Mouse (Mus musculus) gastrocnemius, postnatal 36 days (tissue): ENCODE data around the gene Sec61b. TPM values are rescaled to one million over a fixed set of nuclear protein-coding genes. Genes with fewer than 3 reads are reported as not detected.

Experiments
- DNase-seq, 2 experiments: peaks; one replicate each; pipeline ENCODE4 v3.0.0; 2022
- intact Hi-C: fragments of 180-260 bp; cut with DNase I; formaldehyde crosslinking; loops from one replicate; pipeline ENCODE4 v1.15.1; 2025
- total RNA-seq, 2 experiments: library from RNA; stranded (reverse); gene quantifications; 2 replicates each; pipeline ENCODE4 v1.2.3; 2021

The Sec61b gene
- total RNA-seq, 2 experiments from 2014 or later: 41.6 to 55.7 TPM

DNA sequence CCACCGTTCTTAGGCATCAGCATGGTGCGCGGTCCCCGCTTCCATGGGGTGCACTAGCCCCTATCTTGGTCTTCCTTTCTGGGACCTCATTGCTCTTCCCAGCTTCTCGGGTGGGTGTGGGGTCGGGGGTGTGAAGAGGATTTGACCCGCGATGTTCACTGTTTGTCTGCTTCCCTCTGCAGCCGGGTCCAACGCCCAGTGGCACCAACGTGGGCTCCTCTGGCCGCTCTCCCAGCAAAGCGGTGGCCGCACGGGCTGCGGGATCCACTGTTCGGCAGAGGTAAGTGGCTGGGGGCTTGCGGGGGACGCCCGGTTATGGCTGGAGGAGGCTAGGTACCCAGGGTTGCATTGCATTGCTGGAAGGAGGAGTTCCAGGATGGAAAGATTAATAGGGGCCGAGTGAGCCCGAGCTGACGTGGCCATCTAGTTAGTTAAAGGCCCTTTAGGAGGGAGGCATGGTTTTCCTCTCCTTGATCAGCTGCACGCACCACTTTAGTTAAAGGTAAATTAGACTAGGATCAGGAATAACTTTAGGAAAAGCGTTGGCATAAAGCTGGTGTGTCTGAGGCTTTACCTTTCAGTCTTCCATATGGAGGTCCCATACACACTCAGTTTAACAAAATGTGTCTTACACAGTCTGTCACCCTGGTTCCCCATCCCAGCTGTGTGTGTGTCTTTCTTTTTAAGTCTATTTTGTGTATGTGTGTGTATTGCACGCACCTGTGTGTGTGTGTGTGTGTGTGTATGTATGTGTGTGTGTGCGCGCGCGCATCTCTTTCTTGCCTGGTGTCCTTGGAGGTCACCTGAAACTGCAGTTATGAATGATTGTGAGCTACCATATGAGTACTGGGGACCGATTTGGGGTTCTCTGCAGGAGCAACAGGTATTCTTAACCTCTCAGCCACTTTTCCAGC lies 529 bp downstream of the Sec61b start:
- intact Hi-C loops: loop anchor here (5.0 to 10.0 kb wide), 2 partner anchors 38 to 570 kb away; partner anchors contain the start of gene Nr4a3
- DNase-seq: no peak

DNA sequence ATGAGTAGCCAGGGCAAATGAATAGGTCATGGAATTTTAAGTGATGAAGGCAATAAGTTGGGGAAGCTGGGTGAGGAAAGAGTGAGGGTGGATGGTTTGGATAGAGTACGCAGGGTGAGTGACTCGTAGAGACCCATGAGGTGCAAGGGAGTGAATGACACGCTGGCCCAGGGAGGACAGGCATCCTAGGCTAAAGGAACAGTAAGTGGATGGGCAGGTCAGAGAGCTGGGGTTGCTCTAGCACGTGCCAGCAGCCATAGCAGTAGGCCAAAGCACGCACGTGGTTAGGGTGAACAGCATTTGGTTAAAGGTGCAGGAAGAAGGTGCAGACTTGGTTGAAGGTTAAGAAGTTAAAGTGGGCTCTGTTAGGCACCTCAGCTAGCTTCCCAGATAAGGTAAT lies 3.1 kb downstream of the Sec61b start:
- intact Hi-C loops: loop anchor here (10.0 kb wide), 1 partner anchor 567 kb away; the partner anchor contains the start of gene Nr4a3
- no peak for DNase-seq

DNA sequence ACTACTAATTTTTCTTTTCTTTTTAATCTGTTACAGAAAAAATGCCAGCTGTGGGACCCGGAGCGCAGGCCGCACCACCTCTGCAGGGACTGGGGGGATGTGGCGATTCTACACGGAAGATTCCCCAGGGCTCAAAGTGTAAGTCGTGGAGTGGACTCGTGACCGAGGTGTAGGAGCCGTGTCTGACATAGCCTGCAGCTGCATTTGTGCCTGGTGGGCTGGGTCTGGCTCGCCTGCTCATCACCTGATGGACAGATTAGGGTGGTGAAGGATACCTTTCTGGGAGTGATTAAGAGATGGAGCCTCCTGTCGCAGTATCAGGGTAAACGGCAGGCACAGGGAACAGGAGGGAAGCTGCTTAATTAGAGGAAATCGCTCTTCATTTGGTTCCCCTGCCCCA lies 5.6 kb downstream of the Sec61b start:
- no peak for DNase-seq
- intact Hi-C loops: loop anchor here (2.0 kb wide), 1 partner anchor 15 kb away; no protein-coding TSS in a partner anchor

DNA sequence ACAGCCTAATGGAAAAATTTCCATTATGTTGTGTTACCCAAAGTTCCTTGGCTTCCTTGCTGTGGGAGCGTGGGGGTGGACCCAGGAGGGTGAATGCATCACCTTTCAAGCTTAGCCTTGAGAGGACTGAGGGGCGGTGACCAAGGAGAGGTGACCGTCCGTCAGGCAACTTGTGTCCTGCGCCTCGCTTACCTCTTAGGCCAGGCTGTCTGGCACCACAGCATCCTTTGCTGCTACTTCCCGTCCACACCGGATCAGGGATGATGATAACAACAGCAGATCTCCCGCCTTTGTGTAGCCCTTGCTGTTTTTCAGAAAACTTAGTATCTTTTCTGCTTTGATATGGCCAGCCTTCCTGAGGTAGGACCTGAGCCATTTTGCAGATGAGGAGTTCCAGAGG lies 6.1 kb downstream of the Sec61b start:
- DNase-seq: no peak
- intact Hi-C loops: loop anchor here (2.0 kb wide), 1 partner anchor 14 kb away; no protein-coding TSS in a partner anchor

DNA sequence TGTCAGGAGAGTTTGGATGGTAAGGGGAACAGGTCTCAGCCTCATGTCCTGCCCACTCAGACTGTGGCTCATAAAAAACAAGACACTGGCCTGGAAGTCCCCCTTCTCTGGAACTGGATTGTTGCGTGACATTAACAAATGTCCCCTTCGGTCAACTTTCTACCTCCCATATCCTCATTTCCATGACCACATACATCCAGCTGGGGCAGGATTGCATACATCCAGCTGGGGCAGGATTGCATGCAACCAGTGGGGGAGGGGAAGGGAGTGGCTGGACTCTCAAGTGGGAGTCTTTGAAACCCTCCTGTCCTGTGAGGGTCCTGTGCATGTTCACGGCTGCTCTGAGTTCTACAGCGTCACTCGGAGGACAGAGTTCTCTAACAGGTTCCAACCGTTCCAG lies 16.8 kb downstream of the Sec61b start:
- DNase-seq: no peak
- intact Hi-C loops: no loop called here

DNA sequence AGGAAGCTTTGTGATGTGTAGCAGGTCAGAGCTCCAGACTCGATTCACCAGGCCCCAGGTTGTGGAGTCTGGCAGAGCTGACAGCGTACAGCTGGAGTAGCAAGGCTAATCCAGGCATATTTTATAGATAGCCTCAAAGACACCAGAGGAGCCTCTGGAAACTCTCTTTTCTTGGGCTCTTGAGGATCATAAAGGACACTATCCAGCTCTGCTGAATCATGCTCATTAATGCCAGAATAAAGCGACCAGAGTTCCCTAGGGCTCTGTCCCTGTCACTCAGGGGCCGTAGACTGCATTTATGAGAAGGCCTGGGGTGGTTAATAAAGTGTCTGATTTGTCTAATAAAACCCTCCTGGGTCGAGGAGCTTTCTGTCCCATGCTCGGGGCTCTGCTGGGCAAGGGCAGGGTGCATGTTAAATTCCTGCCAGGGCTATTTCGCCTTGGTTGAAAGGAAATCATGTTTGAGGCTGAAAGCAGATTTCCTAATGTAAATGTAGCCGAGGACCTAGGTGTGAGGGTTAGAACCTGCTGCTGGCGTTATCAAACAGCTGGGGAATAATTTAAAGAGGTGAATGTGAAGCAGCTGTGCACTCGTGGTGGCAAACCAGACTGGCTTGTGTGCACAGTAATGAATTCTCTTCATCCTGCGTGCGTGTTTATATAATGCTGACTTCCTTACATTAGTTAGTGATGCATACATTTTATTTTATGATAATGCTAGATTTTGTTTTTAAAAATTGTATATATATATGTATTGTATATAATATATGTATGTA lies 18.0 kb downstream of the Sec61b start:
- DNase-seq: no peak
- intact Hi-C loops: no loop called here

DNA sequence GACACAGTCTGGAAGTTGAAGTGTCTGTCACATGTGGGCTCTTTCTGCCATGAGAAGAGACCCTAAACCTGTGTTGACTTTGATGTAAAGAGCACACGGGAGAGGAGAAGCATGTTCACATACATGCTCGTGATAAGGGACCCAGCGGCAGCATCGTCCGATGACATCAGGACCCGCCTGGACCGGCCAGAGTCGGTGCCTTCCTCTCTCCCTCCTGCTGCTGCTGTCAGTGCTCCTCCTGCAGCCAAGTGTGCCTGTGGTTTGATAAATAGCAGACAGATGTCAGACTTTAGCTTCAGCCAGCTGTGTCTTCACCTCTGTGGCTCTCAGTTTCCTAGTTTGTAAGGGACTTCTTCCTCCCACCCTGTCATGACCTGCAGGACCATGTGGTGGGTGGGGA lies 19.0 kb downstream of the Sec61b start:
- no peak for DNase-seq
- intact Hi-C loops: no loop called here

DNA sequence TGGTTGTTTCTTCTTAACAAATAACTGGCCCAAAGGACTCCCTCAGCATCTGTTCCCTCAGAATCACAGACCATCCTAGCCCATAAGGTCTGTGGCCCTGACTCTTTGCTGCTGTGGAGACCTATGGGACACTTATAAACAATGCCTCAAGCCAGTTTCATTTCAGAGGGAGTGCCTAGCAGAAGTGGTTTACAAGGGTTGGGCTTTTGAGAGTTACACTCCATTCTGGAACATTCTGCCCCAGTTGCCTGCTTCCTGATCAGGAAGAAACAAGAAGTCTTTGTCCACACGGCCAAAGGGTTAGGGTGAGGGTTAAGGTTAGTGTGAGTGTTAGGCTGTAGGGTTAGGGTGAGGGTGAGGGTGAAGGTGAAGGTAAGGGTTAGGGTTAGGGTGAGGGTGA lies 19.7 kb downstream of the Sec61b start:
- DNase-seq: no peak
- intact Hi-C loops: loop anchor here (2.0 kb wide), 1 partner anchor 13 kb away; no protein-coding TSS in a partner anchor

DNA sequence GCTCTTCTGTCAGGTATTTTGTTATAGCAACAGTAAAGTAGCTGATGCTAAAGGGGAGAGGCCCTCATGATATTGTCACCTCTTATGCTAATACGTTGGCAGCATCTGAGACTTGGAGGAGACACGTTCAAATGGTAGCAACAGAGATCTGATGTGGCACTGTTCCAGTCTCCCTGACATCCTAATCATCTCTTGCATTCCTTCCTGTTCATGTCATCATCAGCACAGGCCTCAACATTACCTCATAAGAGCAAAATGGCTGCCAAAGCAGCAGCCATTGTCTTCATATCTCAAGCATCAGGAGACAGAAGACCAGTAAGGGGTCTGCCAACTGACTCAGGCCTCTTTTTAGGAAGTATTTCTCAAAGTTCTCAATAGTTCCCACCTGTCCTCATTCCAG lies 20.2 kb downstream of the Sec61b start:
- intact Hi-C loops: loop anchor here (2.0 to 5.0 kb wide), 2 partner anchors 14 to 178 kb away; no protein-coding TSS in a partner anchor
- DNase-seq: no peak

DNA sequence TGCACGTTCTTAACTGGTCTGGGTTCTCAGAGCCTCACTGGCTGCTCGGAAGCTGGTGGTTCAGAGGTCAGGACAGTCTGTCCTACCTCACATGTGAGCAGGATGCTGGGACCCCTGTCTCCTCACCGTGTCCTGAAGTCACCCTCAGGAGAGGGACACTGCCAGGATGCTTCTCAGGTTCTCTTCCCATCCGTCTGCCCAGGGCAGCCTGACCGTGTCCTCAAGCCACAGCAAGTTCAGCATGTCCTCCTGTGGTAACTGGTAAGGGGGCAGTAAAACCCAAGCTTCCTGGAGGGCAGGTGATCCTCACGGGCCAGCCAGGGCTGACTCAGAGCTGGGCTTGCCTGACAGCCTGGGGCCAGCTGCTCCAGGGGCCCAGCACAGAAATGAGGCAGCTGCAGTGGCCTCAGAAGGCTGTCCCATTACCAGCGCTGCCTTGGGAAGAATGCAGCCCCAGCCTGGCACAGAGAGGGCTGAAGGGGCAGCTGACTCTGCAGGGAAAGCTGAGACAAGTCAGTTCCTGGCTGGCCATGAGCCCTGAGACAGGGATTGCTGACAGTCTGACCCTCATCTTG lies 23.4 kb downstream of the Sec61b start:
- intact Hi-C loops: loop anchor here (1.0 to 5.0 kb wide), 3 partner anchors 96 to 547 kb away; partner anchors contain the start of gene Nr4a3
- DNase-seq: peak; percentile 49 to 67

DNA sequence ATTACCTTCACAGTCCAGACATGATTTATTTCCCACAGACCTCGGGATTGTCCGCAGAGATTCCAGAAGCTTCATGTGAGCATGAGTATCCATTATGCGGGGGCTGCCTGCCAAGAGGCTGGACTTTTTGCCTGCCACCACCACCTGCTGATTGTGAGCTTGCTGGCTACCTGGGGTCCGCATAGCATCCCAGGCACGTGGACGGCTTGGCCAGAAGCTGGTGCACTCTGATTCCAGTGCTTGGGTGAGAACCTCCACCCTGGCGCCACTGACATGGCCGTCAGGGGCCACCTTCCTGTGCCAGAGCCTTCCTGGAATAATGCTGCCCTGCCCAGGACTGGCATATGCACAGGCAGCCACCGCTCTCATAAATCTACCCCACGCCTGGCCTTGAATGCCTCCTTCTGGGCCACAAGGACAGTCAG lies 24.7 kb downstream of the Sec61b start:
- intact Hi-C loops: loop anchor here (2.0 to 5.0 kb wide), 2 partner anchors 173 to 546 kb away; partner anchors contain the start of gene Nr4a3
- DNase-seq: peak; percentile 47 to 62

DNA sequence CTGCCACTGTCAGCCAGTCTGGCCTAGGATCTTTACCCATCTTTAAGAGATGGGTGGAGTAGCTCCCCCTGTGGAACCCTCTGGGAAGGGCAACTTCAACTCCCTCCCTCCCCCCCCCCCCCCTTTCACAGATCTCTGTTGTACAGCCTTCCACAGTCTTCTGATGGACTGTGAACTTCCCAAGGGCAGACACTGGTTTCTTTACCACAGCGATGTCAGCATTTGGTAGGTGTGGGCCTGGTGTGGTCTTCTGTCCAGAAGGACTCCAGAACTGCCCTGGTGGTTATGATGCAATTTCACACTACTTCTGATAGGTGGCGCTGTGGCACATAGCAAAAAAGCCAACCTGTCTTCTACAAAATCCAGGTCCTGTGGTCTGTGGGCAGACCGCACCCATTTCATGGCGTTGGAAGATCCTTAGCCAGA lies 28.1 kb downstream of the Sec61b start:
- DNase-seq: no peak
- intact Hi-C loops: loop anchor here (2.0 to 5.0 kb wide), 2 partner anchors 64 to 70 kb away; no protein-coding TSS in a partner anchor

DNA sequence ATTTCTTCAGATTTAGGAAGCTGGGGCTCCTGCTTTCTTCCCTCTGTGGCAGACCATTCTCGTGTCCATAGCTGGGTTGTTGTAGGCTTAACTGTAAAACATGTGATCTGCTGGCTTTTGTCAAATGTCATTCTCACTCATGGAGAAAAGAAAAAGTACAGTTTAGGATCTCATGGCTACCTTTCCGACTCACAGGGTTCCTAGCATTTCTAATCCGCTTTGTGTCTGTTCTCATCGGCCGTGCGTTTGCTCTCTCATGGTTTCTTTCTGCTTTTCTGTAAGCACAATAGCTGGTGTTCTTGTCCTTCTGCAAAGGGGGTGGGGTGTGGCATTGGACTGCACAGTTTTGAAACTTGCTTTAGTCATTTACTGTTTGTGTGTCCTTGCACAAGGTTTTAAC lies 28.6 kb downstream of the Sec61b start:
- no peak for DNase-seq
- intact Hi-C loops: loop anchor here (2.0 to 5.0 kb wide), 2 partner anchors 64 to 69 kb away; no protein-coding TSS in a partner anchor

DNA sequence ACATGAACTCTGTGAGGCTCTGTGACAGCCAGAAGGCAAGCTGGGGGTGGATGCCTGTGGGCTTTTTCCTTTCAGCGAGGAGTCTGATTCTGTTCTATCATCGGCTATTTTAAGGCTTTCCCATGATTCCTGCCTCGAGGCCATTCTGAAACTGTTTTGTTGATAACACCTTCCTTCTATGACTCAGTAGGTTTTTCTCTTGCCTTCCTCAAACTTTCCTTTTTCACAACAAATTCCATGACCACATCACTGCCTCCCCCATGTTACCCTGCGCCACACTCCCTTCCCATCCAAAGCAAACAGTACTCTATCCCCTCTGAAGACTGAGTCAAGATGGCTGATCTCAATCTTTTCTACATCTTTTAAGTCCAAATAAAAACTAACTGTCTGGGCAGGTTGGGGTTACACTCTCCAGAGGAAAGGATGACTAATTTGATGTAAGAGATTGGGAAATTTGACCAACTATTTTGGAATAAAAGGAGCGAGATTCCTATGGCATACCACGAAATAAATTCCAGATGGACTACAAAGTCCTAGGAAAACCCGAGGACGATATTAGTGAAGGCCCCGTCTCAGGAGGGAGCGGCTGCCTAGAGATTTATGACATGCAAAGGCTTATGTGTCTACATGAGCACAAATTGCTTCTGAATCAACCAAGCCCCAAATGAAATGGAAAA lies 30.5 kb downstream of the Sec61b start:
- DNase-seq: no peak
- intact Hi-C loops: loop anchor here (5.0 kb wide), 1 partner anchor 67 kb away; no protein-coding TSS in a partner anchor

DNA sequence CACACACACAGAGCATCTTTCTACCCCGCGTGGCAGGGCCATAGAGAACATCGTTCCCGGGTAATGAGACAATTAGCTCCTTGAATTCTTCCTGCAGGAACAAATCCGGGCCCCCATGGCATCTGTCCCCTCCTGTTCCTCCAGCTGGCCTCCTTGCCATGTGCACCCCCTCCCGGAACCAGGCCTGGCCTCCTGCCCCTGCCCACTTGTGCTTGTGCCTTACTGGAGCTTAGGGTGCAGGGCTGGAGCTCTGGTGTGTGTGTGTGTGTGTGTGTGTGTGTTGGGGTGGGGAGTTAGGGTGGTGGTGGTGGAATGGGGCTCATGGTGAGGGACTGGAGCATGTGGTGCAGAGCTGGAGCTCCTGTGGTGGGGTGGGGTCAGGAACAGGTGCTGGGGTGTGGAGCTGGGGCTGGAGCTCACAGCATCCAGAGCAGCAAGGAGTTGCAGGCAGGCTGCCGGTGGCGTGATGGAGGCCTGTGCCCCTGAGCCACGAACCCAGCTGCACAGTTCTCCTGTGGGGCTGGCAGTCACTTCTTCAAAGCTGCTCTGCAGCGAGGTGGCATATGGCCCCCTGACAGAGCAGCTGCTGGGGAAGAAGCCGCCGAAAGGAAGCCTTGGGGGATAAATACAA lies 44.2 kb downstream of the Sec61b start:
- intact Hi-C loops: no loop called here
- no peak for DNase-seq

DNA sequence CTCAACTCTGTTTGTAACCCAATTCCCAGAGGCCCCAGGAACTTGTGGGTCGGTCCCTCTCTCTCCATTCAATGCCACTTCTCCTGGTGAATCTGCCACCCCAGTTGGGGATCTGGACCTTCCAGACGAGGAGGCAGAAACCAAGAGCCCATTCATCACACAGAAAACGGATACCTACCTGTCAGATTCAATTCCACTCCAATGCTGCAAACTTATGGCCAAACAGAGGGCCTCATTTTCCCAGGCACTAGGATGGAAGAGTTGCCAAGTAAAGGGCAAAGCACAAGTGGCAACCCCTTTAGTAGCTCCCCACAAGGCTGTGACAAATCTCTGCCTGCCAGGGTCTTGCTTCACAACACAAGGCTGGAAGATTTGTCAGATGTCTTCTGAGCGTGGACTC lies 45.6 kb downstream of the Sec61b start:
- no peak for DNase-seq
- intact Hi-C loops: no loop called here

DNA sequence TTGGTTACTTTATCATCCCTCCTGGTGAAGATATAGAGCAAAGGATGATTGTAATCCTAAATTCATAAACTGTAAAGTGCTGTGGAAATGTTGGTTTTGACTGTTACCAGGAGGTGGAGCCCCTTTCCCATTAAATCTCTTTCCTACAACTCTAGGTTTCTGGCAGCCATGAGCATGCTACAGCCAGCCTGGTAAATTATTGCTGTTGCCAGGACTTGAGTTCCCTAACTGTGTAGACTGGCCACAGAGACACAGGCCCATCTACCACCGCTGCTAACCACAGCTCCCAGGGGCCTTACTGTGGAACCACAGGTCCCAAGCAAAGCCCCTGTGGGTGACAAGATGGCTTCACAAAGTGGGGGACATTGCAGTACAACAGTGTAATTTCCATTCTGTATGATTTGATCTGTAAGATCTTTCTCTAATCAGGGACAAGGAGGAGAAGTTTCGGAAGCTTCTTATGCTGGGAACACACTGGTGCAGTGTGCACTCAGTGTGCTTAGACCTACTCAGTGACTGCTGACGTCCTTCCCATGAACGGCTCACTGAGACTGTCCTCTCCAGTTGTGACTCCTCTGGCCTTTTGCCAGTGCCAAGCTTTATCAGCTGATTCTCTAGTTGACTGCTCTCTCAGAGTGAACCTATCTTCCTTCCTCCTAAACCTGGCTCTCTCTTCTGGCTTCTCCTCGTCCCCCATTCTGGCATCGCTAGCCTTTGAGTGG lies 47.6 kb downstream of the Sec61b start:
- intact Hi-C loops: no loop called here
- no peak for DNase-seq

DNA sequence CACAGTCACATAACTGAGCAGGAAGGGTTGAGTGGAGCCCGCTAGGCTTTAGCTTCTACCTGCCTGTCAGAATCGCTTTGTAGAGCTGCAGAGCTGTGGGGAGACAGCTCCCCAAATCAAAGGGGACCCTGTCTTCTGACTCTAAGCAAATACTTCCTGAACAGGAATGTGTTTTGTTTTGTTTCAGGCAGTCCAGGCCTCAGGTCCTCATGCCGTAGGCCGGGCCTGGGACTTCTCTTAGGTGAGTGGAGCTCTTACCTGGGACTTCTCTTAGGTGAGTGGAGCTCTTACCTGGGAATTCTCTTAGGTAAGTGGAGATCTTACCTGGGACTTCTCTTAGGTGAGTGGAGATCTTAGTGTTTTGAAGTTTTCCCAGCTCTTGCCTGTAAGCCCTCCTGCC lies 55.4 kb downstream of the Sec61b start:
- intact Hi-C loops: no loop called here
- DNase-seq: no peak
